Mouse (Mus musculus) lung, postnatal 0 days (tissue): Measurements from ENCODE around the gene Gpc6. TPM values are rescaled to one million over a fixed set of nuclear protein-coding genes. Genes with fewer than 3 reads are reported as not detected.

Experiments used
- ATAC-seq: fragments of 200-750 bp; cut with Nextera tagmentation; 2 replicates; pipeline ENCODE4 v1.8.0; 2017; ENCODE audit warnings: moderate library complexity
- DNase-seq: peaks from one replicate; pipeline ENCODE4 v3.0.0-alpha.2; 2016; ENCODE audit warnings: low spot score
- H3K27ac ChIP-seq: fragments of 300-500 bp; sonication (generic); 2 replicates; pipeline ENCODE4 v1.5.1; 2014; ENCODE audit warnings: antibody characterized with exemption, mild to moderate bottlenecking, low read length, mixed read lengths
- H3K27me3 ChIP-seq: fragments of 300-500 bp; sonication (generic); replicated peaks from 2 replicates; pipeline ENCODE4 v1.6.1; 2014; ENCODE audit warnings: low read length, mixed read lengths; ENCODE audit not compliant: insufficient read depth
- H3K36me3 ChIP-seq: fragments of 300-500 bp; sonication (generic); 2 replicates; pipeline ENCODE4 v1.6.1; 2014; ENCODE audit warnings: low read length, mixed read lengths; ENCODE audit not compliant: insufficient read depth
- H3K4me1 ChIP-seq: fragments of 300-500 bp; sonication (generic); 2 replicates; pipeline ENCODE4 v1.6.1; 2014; ENCODE audit warnings: antibody characterized with exemption, low read depth, low read length, mixed read lengths; ENCODE audit not compliant: insufficient read depth
- H3K4me2 ChIP-seq: fragments of 300-500 bp; sonication (generic); replicated peaks from 2 replicates; pipeline ENCODE4 v1.6.1; 2014; ENCODE audit warnings: low read depth, mild to moderate bottlenecking, low read length, moderate library complexity, mixed read lengths
- H3K4me3 ChIP-seq: fragments of 300-500 bp; sonication (generic); 2 replicates; pipeline ENCODE4 v1.5.1; 2014; ENCODE audit warnings: low read depth, low read length
- H3K9ac ChIP-seq: fragments of 300-500 bp; sonication (generic); replicated peaks from 2 replicates; pipeline ENCODE4 v1.6.1; 2014; ENCODE audit warnings: low read depth, mild to moderate bottlenecking
- H3K9me3 ChIP-seq: fragments of 300-500 bp; sonication (generic); 2 replicates; pipeline ENCODE4 v1.6.1; 2016; ENCODE audit warnings: low read length, mixed read lengths
- CTCF ChIP-seq: IDR thresholded peaks from 2 replicates; pipeline ENCODE4 v1.5.1; 2016; ENCODE audit warnings: antibody characterized with exemption, mild to moderate bottlenecking
- EP300 ChIP-seq: IDR thresholded peaks from 2 replicates; pipeline ENCODE4 v1.6.1; 2016; ENCODE audit warnings: antibody characterized with exemption, mild to moderate bottlenecking, control low read depth
- WGBS: fragments of 180-500 bp; shearing (Covaris S2); extraction: QIAGEN DNeasy Blood & Tissue Kit; methylation state at CpG from one replicate; pipeline ENCODE4 v1.1.7; 2014; 5-methylcytosine and 5-hydroxymethylcytosine counted together
- polyA plus RNA-seq: library from polyadenylated mRNA; unstranded; fragments of >200 nt; fragmentation: Nextera tagmentation; extraction: Ambion mirVana; gene quantifications from 2 replicates; pipeline ENCODE4 v1.2.1, GENCODE M21; 2015

Gpc6 gene
- polyA plus RNA-seq, 1 experiment from 2014 or later = 3.1 TPM

- ATAC-seq = peak; percentile 67
- TF ChIP-seq CTCF = no peak
- peak; percentile 83 for TF ChIP-seq EP300
Measured at GRCm38 (mm10) chr14:117651938-117652337, 726.8 kb downstream of the Gpc6 start.

DNA sequence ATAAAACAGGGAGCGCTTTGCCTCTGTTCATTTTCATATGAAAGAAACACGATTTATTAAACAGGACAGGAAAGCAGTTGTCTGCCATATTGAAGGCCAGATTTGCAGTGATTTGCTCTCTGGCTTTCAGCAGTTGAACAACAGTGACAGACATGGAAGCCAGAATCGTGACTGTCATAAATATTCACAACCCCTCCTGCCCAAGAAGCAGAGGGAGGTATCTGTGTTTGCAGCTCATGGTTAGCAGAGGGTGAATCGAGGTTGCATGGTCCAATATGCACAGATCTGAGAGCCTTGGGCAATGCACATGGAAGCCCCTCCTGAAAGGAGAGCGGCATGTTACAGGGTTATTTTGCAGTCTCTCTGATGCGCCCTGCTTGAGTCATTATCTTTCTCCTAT, 730.3 kb downstream of the Gpc6 start:
- no peak for DNase-seq
- no peaks in the 10 kb centered on the region for H3K4me1 ChIP-seq
- H3K36me3 ChIP-seq = no peaks in the 10 kb centered on the region
- H3K9me3 ChIP-seq = no peaks in the 10 kb centered on the region
- no peak overlapping the region for H3K9ac ChIP-seq
- TF ChIP-seq CTCF (no peak), EP300 (no peak)
- H3K4me2 ChIP-seq = no peak overlapping the region
- no peak overlapping the region for H3K4me3 ChIP-seq
- ATAC-seq = no peak
- 90% methylated on average over 6 of the region's 6 CpGs for WGBS
- H3K27me3 ChIP-seq = no peaks in the 10 kb centered on the region
- H3K27ac ChIP-seq = no peak overlapping the region

More at GRCm38 (mm10) chr14:117651938-117652337, 726.8 kb downstream of the Gpc6 start:
- peak; percentile 66 for DNase-seq
- Histone ChIP-seq H3K27me3 (no peaks in the 10 kb centered on the region), H3K27ac (no peak overlapping the region), H3K9ac (no peak overlapping the region), H3K4me3 (no peak overlapping the region), H3K36me3 (no peaks in the 10 kb centered on the region), H3K4me2 (no peak overlapping the region), H3K4me1 (no peaks in the 10 kb centered on the region), H3K9me3 (no peaks in the 10 kb centered on the region)
- WGBS = 72% methylated on average over 2 of the region's 2 CpGs

DNA sequence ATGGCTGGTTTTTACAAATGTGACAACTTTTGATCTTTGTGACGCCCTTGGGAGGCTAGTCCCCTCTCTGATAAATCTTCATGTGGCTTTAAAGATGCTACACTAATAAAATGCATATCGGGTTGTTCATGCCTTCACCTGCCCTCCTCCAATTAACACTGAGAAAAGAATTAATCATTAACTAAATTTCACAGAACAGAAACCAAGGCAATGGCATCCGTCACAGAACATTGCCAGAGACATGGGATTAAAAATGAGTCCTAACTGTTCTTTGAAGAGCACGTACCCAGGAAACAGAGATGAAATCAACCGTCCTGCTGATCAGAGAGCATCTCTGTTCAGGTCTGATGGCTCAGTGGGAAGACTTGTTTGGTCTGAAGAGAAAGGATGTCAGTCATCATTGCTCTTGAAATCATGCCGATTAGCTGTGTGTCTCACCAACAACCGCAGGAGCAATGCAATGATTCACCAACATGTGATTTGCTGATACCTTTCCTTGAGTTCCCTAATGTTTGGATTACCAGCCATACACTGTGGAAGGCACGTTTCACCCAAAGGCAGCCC, 734.2 kb downstream of the Gpc6 start:
- no peaks in the 10 kb centered on the region for H3K36me3 ChIP-seq
- no peaks in the 10 kb centered on the region for H3K4me1 ChIP-seq
- H3K27me3 ChIP-seq = no peaks in the 10 kb centered on the region
- H3K27ac ChIP-seq = no peak overlapping the region
- no peak overlapping the region for H3K9ac ChIP-seq
- no peaks in the 10 kb centered on the region for H3K9me3 ChIP-seq
- no peak overlapping the region for H3K4me2 ChIP-seq
- ATAC-seq (no peak), DNase-seq (no peak)
- TF ChIP-seq EP300 (no peak), CTCF (no peak)
- no peak overlapping the region for H3K4me3 ChIP-seq
- 82% methylated on average over 8 of the region's 8 CpGs for WGBS

GRCm38 (mm10) chr14:117662261-117662660, 737.1 kb downstream of the Gpc6 start:
- no peaks in the 10 kb centered on the region for H3K27me3 ChIP-seq
- H3K9ac ChIP-seq = no peak overlapping the region
- H3K4me1 ChIP-seq = no peaks in the 10 kb centered on the region
- no peak overlapping the region for H3K4me2 ChIP-seq
- no peaks in the 10 kb centered on the region for H3K36me3 ChIP-seq
- no peaks in the 10 kb centered on the region for H3K9me3 ChIP-seq
- TF ChIP-seq EP300 (no peak), CTCF (no peak)
- DNase-seq (peak; percentile 4), ATAC-seq (no peak)
- no peak overlapping the region for H3K4me3 ChIP-seq
- no peak overlapping the region for H3K27ac ChIP-seq
- 60% methylated on average over 4 of the region's 4 CpGs for WGBS

GRCm38 (mm10) chr14:117664796-117665195, 739.7 kb downstream of the Gpc6 start:
- DNase-seq = no peak
- no peaks in the 10 kb centered on the region for H3K9me3 ChIP-seq
- 71% methylated on average over 4 of the region's 4 CpGs for WGBS
- H3K36me3 ChIP-seq = no peaks in the 10 kb centered on the region
- no peak for ATAC-seq
- no peak overlapping the region for H3K27ac ChIP-seq
- H3K4me1 ChIP-seq = no peaks in the 10 kb centered on the region
- H3K9ac ChIP-seq = no peak overlapping the region
- TF ChIP-seq CTCF (no peak), EP300 (no peak)
- no peak overlapping the region for H3K4me3 ChIP-seq
- no peaks in the 10 kb centered on the region for H3K27me3 ChIP-seq
- no peak overlapping the region for H3K4me2 ChIP-seq

GRCm38 (mm10) chr14:117666126-117666525, 741.0 kb downstream of the Gpc6 start:
- Histone ChIP-seq H3K4me1 (no peaks in the 10 kb centered on the region), H3K4me3 (no peak overlapping the region), H3K36me3 (no peaks in the 10 kb centered on the region), H3K27me3 (no peaks in the 10 kb centered on the region), H3K9me3 (no peaks in the 10 kb centered on the region), H3K9ac (no peak overlapping the region), H3K4me2 (no peak overlapping the region), H3K27ac (no peak overlapping the region)
- DNase-seq = no peak
- WGBS = 93% methylated on average over 2 of the region's 2 CpGs
- ATAC-seq = no peak
- no peak for TF ChIP-seq EP300
- no peak for TF ChIP-seq CTCF

DNA sequence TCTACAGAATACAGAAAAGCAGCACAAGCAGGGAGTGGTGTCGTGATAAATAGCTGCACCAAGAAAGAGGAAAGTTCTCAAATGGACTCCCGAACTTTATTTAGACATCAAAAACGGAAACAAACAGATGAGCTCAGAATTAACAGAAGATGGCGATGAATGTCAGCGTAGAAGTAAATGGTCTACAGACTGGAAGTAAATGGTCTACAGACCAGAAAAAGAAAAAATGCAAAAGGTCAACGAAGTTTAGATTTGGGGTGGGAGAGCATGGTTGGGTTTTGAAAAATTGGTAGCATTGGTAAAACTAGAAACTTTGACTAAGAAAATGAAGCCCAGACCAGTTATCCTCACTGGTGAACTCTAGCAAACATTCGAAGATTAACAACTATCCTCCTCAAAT, 748.4 kb downstream of the Gpc6 start:
- Histone ChIP-seq H3K4me1 (no peaks in the 10 kb centered on the region), H3K4me2 (no peak overlapping the region), H3K9ac (no peak overlapping the region), H3K36me3 (no peaks in the 10 kb centered on the region), H3K4me3 (no peak overlapping the region), H3K9me3 (no peaks in the 10 kb centered on the region), H3K27me3 (no peaks in the 10 kb centered on the region), H3K27ac (no peak overlapping the region)
- no peak for DNase-seq
- ATAC-seq = no peak
- TF ChIP-seq CTCF = no peak
- TF ChIP-seq EP300 = no peak
- WGBS = 87% methylated on average over 7 of the region's 7 CpGs
